Mouse (Mus musculus) kidney, adult 2 months (tissue): ENCODE measurements around the gene Ranbp6. TPM values are rescaled to one million over a fixed set of nuclear protein-coding genes. Genes with fewer than 3 reads are reported as not detected.

Experiments used
- DNase-seq: peaks from one replicate; pipeline ENCODE4 v3.0.0; 2021
- H3K27ac ChIP-seq: fragments of 200-500 bp; 2 replicates; pipeline ENCODE4 v1.5.1; 2012; ENCODE audit warnings: low read depth, low read length, control low read depth, inconsistent platforms; ENCODE audit not compliant: insufficient read depth
- H3K27me3 ChIP-seq: fragments of 200-500 bp; replicated peaks from 2 replicates; pipeline ENCODE4 v1.6.1; 2012; ENCODE audit warnings: mild to moderate bottlenecking, moderate library complexity, low read length, inconsistent platforms; ENCODE audit not compliant: control insufficient read depth, insufficient read depth
- H3K36me3 ChIP-seq: fragments of 200-500 bp; 2 replicates; pipeline ENCODE4 v1.6.1; 2012; ENCODE audit warnings: mild to moderate bottlenecking, moderate library complexity, low read length, inconsistent platforms; ENCODE audit not compliant: control insufficient read depth, insufficient read depth
- H3K4me1 ChIP-seq: fragments of 200-500 bp; 2 replicates; pipeline ENCODE4 v1.6.1; 2011; ENCODE audit warnings: low read length; ENCODE audit not compliant: control insufficient read depth, insufficient read depth
- H3K4me3 ChIP-seq: fragments of 200-500 bp; 2 replicates; pipeline ENCODE4 v1.5.1; 2011; ENCODE audit warnings: mild to moderate bottlenecking, low read depth, low read length, control low read depth; ENCODE audit not compliant: insufficient read depth
- CTCF ChIP-seq: fragments of 200-500 bp; conservative IDR thresholded peaks from 2 replicates; pipeline ENCODE4 v1.5.1; 2011; ENCODE audit warnings: low read depth, mild to moderate bottlenecking, control low read depth, low read length, moderate library complexity, mixed read lengths; ENCODE audit not compliant: insufficient read depth, insufficient read length
- POLR2A ChIP-seq: fragments of 200-500 bp; IDR thresholded peaks from one replicate; pipeline ENCODE4 v1.6.1; 2011; ENCODE audit warnings: low read depth, low read length, control low read depth
- WGBS: fragments of 180-500 bp; shearing (Covaris S2); methylation state at CpG from one replicate; pipeline ENCODE4 v1.1.7; 2018; 5-methylcytosine and 5-hydroxymethylcytosine counted together
- polyA plus RNA-seq: library from polyadenylated mRNA; depleted of rRNA; stranded (reverse); fragments of >200 nt; gene quantifications from 2 replicates; pipeline ENCODE4 v1.2.3, GENCODE M21; 2012

The Ranbp6 gene
- polyA plus RNA-seq, 1 experiment = 2.5 TPM

- H3K4me1 ChIP-seq = peaks cover 7% of the 10 kb centered on the region
- no peak overlapping the region for H3K4me3 ChIP-seq
- H3K36me3 ChIP-seq = no peaks in the 10 kb centered on the region; the same call in 1 of the 2 replicates
- no peak for DNase-seq
- 97% methylated on average over 5 of the region's 5 CpGs for WGBS
- H3K27me3 ChIP-seq = no peaks in the 10 kb centered on the region
- no peak for TF ChIP-seq POLR2A
- TF ChIP-seq CTCF = no peak
- H3K27ac ChIP-seq = no peak overlapping the region
These were observed 2.8 kb downstream of the Ranbp6 start for GRCm38 (mm10) chr19:29810022-29810421.

- peak within 1 kb of the TSS; percentile 70 for H3K4me3 ChIP-seq
- peak; percentile 53 for TF ChIP-seq POLR2A
- no peak for TF ChIP-seq CTCF
- H3K27ac ChIP-seq = peak within 1 kb of the TSS; percentile 56
- DNase-seq = peak; percentile 98
- under 1% methylated on average over 73 of the region's 95 CpGs for WGBS
- H3K36me3 ChIP-seq = no peaks in the 10 kb centered on the region; the same call in 1 of the 2 replicates
- H3K27me3 ChIP-seq = no peaks in the 10 kb centered on the region
- peaks cover 6% of the 10 kb centered on the region; the same call in 1 of the 2 replicates for H3K4me1 ChIP-seq
These were observed 6.6 kb downstream of the Ranbp6 start, which contains the start of gene 9930021J03Rik for GRCm38 (mm10) chr19:29805917-29806785. Gene 9930021J03Rik, minus strand, starts transcription at chr19:29805989.

GRCm38 (mm10) chr19:29805101-29805916 lies 7.5 kb downstream of the Ranbp6 start:
- Histone ChIP-seq H3K4me3 (peak overlapping the region; percentile 70), H3K27ac (peak overlapping the region; percentile 56), H3K4me1 (peaks cover 6% of the 10 kb centered on the region; the same call in 1 of the 2 replicates), H3K36me3 (no peaks in the 10 kb centered on the region), H3K27me3 (no peaks in the 10 kb centered on the region)
- 1% methylated on average over 70 of the region's 72 CpGs for WGBS
- TF ChIP-seq POLR2A (no peak), CTCF (no peak)
- DNase-seq = peak; percentile 83

GRCm38 (mm10) chr19:29803946-29804345 lies 8.8 kb downstream of the Ranbp6 start:
- Histone ChIP-seq H3K27ac (no peak overlapping the region), H3K4me3 (no peak overlapping the region), H3K27me3 (no peaks in the 10 kb centered on the region), H3K4me1 (peaks cover 6% of the 10 kb centered on the region; the same call in 1 of the 2 replicates), H3K36me3 (no peaks in the 10 kb centered on the region)
- DNase-seq = no peak
- TF ChIP-seq POLR2A = no peak
- TF ChIP-seq CTCF = no peak
- WGBS = 27% methylated on average over 3 of the region's 3 CpGs

- Histone ChIP-seq H3K36me3 (no peaks in the 10 kb centered on the region), H3K27ac (no peak overlapping the region), H3K27me3 (no peaks in the 10 kb centered on the region), H3K4me1 (no peaks in the 10 kb centered on the region; the same call in 1 of the 2 replicates), H3K4me3 (no peak overlapping the region)
- TF ChIP-seq POLR2A = no peak
- TF ChIP-seq CTCF = no peak
- WGBS = 73% methylated on average over 3 of the region's 3 CpGs
- no peak for DNase-seq
These were observed 15.4 kb downstream of the Ranbp6 start for GRCm38 (mm10) chr19:29797371-29797770.

GRCm38 (mm10) chr19:29787997-29788396 lies 24.8 kb downstream of the Ranbp6 start:
- Histone ChIP-seq H3K27ac (no peak overlapping the region), H3K27me3 (no peaks in the 10 kb centered on the region), H3K4me1 (no peaks in the 10 kb centered on the region), H3K36me3 (no peaks in the 10 kb centered on the region), H3K4me3 (no peak overlapping the region)
- no peak for DNase-seq
- TF ChIP-seq CTCF (no peak), POLR2A (no peak)
